Mouse (Mus musculus): ENCODE results near the gene Gm6592. TPM values are rescaled to one million over a fixed set of nuclear protein-coding genes. Genes with fewer than 3 reads are reported as not detected.
A peak's percentile ranks its signal among the peaks of the same experiment; 100 is the strongest.

Gene Gm6592
- polyA plus RNA-seq, 1 experiment from 2014 or later, result not detected

GRCm38 (mm10) chrX:8893182-8893651, 49.4 kb downstream of the Gm6592 start:
- Histone ChIP-seq H3K4me1 (ENCODE audit: control insufficient read depth, insufficient read depth, low read length) (no peaks in the 10 kb centered on the region), H3K4me2 (peak overlapping the region; percentile 74), H3K9ac (ENCODE audit: low read depth, low read length) (peak overlapping the region; percentile 63), H3K27me3 (ENCODE audit: control insufficient read depth, insufficient read depth, low read length) (0 out of 2 replicates have a peak, but pooled peaks cover 4% of the 10 kb centered on the region), H3K9me3 (replicated peaks; ENCODE audit: control insufficient read depth, low read length) (no peaks in the 10 kb centered on the region), H3K4me3 (ENCODE audit: low read depth, low read length) (peak overlapping the region; percentile 44), H3K27ac (ENCODE audit: low read depth, low read length) (peak overlapping the region; percentile 50; the same call in 1 of the 2 replicates), H3K36me3 (ENCODE audit: control insufficient read depth, insufficient read depth, low read length) (no peaks in the 10 kb centered on the region)
- ATAC-seq (replicated peaks; ENCODE audit: insufficient number of reproducible peaks, low FRiP score, low TSS enrichment), result peak; percentile 35
- 8% methylated on average over 18 of the region's 42 CpGs for WGBS (ENCODE audit: insufficient replicate concordance)

Other genes starting within 250 kb of the Gm6592 start
- not detected in 2 replicates for gene Ssxb8, start 153.2 kb upstream of the Gm6592 start, polyA plus RNA-seq (2014; fragmentation: Nextera tagmentation; extraction: Ambion mirVana)
- gene Ssx9, start 95.6 kb upstream of the Gm6592 start, polyA plus RNA-seq (2014; fragmentation: Nextera tagmentation; extraction: Ambion mirVana), result not detected in 2 replicates
- not detected in 2 replicates for gene Ssxb5, start 40.3 kb upstream of the Gm6592 start, polyA plus RNA-seq (2014; fragmentation: Nextera tagmentation; extraction: Ambion mirVana)
- gene Gm5751, start 30.3 kb downstream of the Gm6592 start, polyA plus RNA-seq (2014; fragmentation: Nextera tagmentation; extraction: Ambion mirVana), result not detected in 2 replicates
- gene B630019K06Rik, start 48.4 kb downstream of the Gm6592 start, polyA plus RNA-seq (2014; fragmentation: Nextera tagmentation; extraction: Ambion mirVana), result 2.0 and 2.2 TPM in 2 replicates
- not detected in 2 replicates for gene Fthl17b, start 119.0 kb downstream of the Gm6592 start, polyA plus RNA-seq (2014; fragmentation: Nextera tagmentation; extraction: Ambion mirVana)
- not detected in 2 replicates for gene Fthl17c, start 132.6 kb downstream of the Gm6592 start, polyA plus RNA-seq (2014; fragmentation: Nextera tagmentation; extraction: Ambion mirVana)
- not detected in 2 replicates for gene Fthl17d, start 142.8 kb downstream of the Gm6592 start, polyA plus RNA-seq (2014; fragmentation: Nextera tagmentation; extraction: Ambion mirVana)
- not detected in 2 replicates for gene Fthl17e, start 189.5 kb downstream of the Gm6592 start, polyA plus RNA-seq (2014; fragmentation: Nextera tagmentation; extraction: Ambion mirVana)
- not detected in 2 replicates for gene Fthl17f, start 219.0 kb downstream of the Gm6592 start, polyA plus RNA-seq (2014; fragmentation: Nextera tagmentation; extraction: Ambion mirVana)

Data from heart, embryonic 11.5 days (tissue).